8 mouse cellular contexts compared by ENCODE assay signal in genomic region chr12:76016123-76017101, GRCm38 (mm10).
DNase-seq lines count a peak whose midpoint lies in the region; ATAC-seq and TF ChIP-seq lines count a peak whose summit lies in the region.

No protein-coding gene starts in this region.

- TF ChIP-seq CTCF in cerebellum, adult 2 months (IDR thresholded peaks at IDR 0.05; ENCODE audit: borderline replicate concordance, insufficient read depth, low read depth, low read length): peak; percentile 96
- TF ChIP-seq CTCF in intestine, postnatal 0 days (IDR thresholded peaks at IDR 0.05; ENCODE audit: low read depth): peak; percentile 98
- no peak for TF ChIP-seq CTCF in thymus, adult 2 months (IDR thresholded peaks at IDR 0.05; ENCODE audit: borderline replicate concordance, control insufficient read depth, extremely low read depth, insufficient read depth, low read length, poor library complexity)

- intact Hi-C loops in left cerebral cortex, postnatal 36 days (cut with DNase I): loop anchor here (2.0 kb wide), 1 partner anchor 162 kb away; no protein-coding TSS in a partner anchor

- H3K9me3 ChIP-seq in intestine, postnatal 0 days (ENCODE audit: control insufficient read depth): no peaks in the 10 kb centered on the region

- H3K4me1 ChIP-seq in cerebellum, adult 2 months (ENCODE audit: control insufficient read depth, insufficient read depth, low read length): no peaks in the 10 kb centered on the region
- H3K4me1 ChIP-seq in intestine, postnatal 0 days (replicated peaks; ENCODE audit: control insufficient read depth, insufficient read depth, low read length): no peaks in the 10 kb centered on the region
- no peaks in the 10 kb centered on the region for H3K4me1 ChIP-seq in thymus, adult 2 months (replicated peaks; ENCODE audit: control insufficient read depth, insufficient read depth, low read length)

- no peak for TF ChIP-seq POLR2A in cerebellum, adult 2 months (IDR thresholded peaks at IDR 0.05; ENCODE audit: borderline replicate concordance, insufficient read depth, low read length)
- TF ChIP-seq POLR2A in thymus, adult 2 months (IDR thresholded peaks at IDR 0.05; ENCODE audit: control insufficient read depth, extremely low read depth, insufficient read depth, low read length, poor library complexity): no peak

- peaks cover 8% of the 10 kb centered on the region for H3K36me3 ChIP-seq in intestine, postnatal 0 days (ENCODE audit: control insufficient read depth, insufficient read depth)
- H3K36me3 ChIP-seq in thymus, adult 2 months (ENCODE audit: control insufficient read depth, insufficient read depth, low read length): no peaks in the 10 kb centered on the region

- no peak overlapping the region for H3K4me3 ChIP-seq in cerebellum, adult 2 months (replicated peaks; ENCODE audit: insufficient read depth, low read depth, low read length)
- no peak overlapping the region for H3K4me3 ChIP-seq in intestine, postnatal 0 days (ENCODE audit: low read depth, low read length)
- H3K4me3 ChIP-seq in thymus, adult 2 months (ENCODE audit: control insufficient read depth, insufficient read depth, low read length): no peak overlapping the region

- H3K27me3 ChIP-seq in cerebellum, adult 2 months (ENCODE audit: control insufficient read depth, insufficient read depth, low read length): no peaks in the 10 kb centered on the region
- no peaks in the 10 kb centered on the region for H3K27me3 ChIP-seq in intestine, postnatal 0 days (replicated peaks; ENCODE audit: control insufficient read depth, insufficient read depth, low read length)
- no peaks in the 10 kb centered on the region for H3K27me3 ChIP-seq in thymus, adult 2 months (ENCODE audit: control insufficient read depth, insufficient read depth, low read length)

- peak; percentile 19 to 37 for DNase-seq in urinary bladder, adult 18-20 months (ENCODE audit: low spot score in 2 of 2)
- no peak for DNase-seq in urinary bladder, postnatal 10 days (ENCODE audit: low spot score)
- DNase-seq in cerebellum, adult 2 months: peak; percentile 68 to 81
- peak; percentile 71 to 73 for DNase-seq in frontal cortex, postnatal 25 days (ENCODE audit: low spot score in 2 of 2)
- peak; percentile 53 to 61 for DNase-seq in left cerebral cortex, postnatal 36 days (ENCODE audit: low spot score in 2 of 2)
- peak; percentile 51 for DNase-seq in ovary, postnatal 14 days (ENCODE audit: low spot score)
- DNase-seq in thymus, adult 2 months: peak; percentile 76

- H3K4me2 ChIP-seq in intestine, postnatal 0 days (replicated peaks; ENCODE audit: low read depth): peak overlapping the region; percentile 53

- peak; percentile 87 for ATAC-seq in intestine, postnatal 0 days

- no peak overlapping the region for H3K27ac ChIP-seq in cerebellum, adult 2 months (ENCODE audit: insufficient read depth, low read length)
- H3K27ac ChIP-seq in intestine, postnatal 0 days (ENCODE audit: low read depth, low read length): peak overlapping the region; percentile 74
- H3K27ac ChIP-seq in thymus, adult 2 months (ENCODE audit: control insufficient read depth, insufficient read depth, low read length): no peak overlapping the region

- H3K9ac ChIP-seq in intestine, postnatal 0 days (ENCODE audit: low read depth, low read length): no peak overlapping the region

- whole genome bisulfite sequencing in cerebellum, adult 2 months: 74% methylated on average over 14 of the region's 14 CpGs
- WGBS in intestine, postnatal 0 days: 56% methylated on average over 14 of the region's 14 CpGs
- WGBS in thymus, adult 2 months: 90% methylated on average over 14 of the region's 14 CpGs
